Mouse (Mus musculus) MEL (cell line): ENCODE data around the gene Ski. TPM values are rescaled to one million over a fixed set of nuclear protein-coding genes. Genes with fewer than 3 reads are reported as not detected.

ENCODE experiments used
- DNase-seq: peaks from one replicate; pipeline ENCODE4 v3.0.0; 2011; ENCODE audit warnings: low read depth, low spot score
- H3K27ac ChIP-seq: 2 replicates; pipeline ENCODE4 v1.5.1; 2012; ENCODE audit warnings: low read depth, mild to moderate bottlenecking, control low read depth, low read length, moderate library complexity; ENCODE audit not compliant: control insufficient read depth
- H3K27me3 ChIP-seq, 2 experiments: fragments of 150-350 bp in 1 of 2; sonication (generic) in 1 of 2; 2 replicates each; pipeline ENCODE4 v1.6.1; 2012; ENCODE audit warnings: low read length in 2 of 2, mild to moderate bottlenecking in 2 of 2, improper control_type of control experiment in 1 of 2, moderate library complexity in 1 of 2; ENCODE audit not compliant: insufficient read depth in 2 of 2, control insufficient read depth in 1 of 2
- H3K36me3 ChIP-seq, 2 experiments: 2 replicates each; pipeline ENCODE4 v1.6.1; 2012 to 2014; ENCODE audit warnings: low read length in 2 of 2, improper control_type of control experiment in 1 of 2, inconsistent platforms in 1 of 2, mild to moderate bottlenecking in 1 of 2; ENCODE audit not compliant: insufficient read depth in 2 of 2, control insufficient read depth in 1 of 2
- H3K4me1 ChIP-seq, 2 experiments: fragments of 150-350 bp in 1 of 2; sonication (generic) in 1 of 2; 2 replicates each; pipeline ENCODE4 v1.6.1; 2012; ENCODE audit warnings: low read length in 2 of 2, improper control_type of control experiment in 1 of 2, mild to moderate bottlenecking in 1 of 2; ENCODE audit not compliant: insufficient read depth in 2 of 2, control insufficient read depth in 1 of 2
- H3K4me3 ChIP-seq, 2 experiments: fragments of 150-350 bp in 1 of 2; sonication (generic) in 1 of 2; 2 replicates each; pipeline ENCODE4 v1.5.1; 2012; ENCODE audit warnings: low read depth in 2 of 2, low read length in 2 of 2, mild to moderate bottlenecking in 2 of 2, moderate library complexity in 2 of 2, control low read depth in 1 of 2, improper control_type of control experiment in 1 of 2; ENCODE audit not compliant: control insufficient read depth in 1 of 2, insufficient read depth in 1 of 2
- H3K79me2 ChIP-seq: 2 replicates; pipeline ENCODE4 v1.6.1; 2012; ENCODE audit warnings: mild to moderate bottlenecking, low read length, moderate library complexity; ENCODE audit not compliant: control insufficient read depth, poor library complexity, insufficient read depth
- H3K9ac ChIP-seq: 2 replicates; pipeline ENCODE4 v1.6.1; 2012; ENCODE audit warnings: low read depth, mild to moderate bottlenecking, control low read depth, low read length, moderate library complexity; ENCODE audit not compliant: control insufficient read depth, poor library complexity, severe bottlenecking
- H3K9me3 ChIP-seq: fragments of 150-350 bp; sonication (generic); replicated peaks from 2 replicates; pipeline ENCODE4 v1.6.1; 2012; ENCODE audit warnings: mild to moderate bottlenecking, low read length, improper control_type of control experiment, moderate library complexity; ENCODE audit not compliant: insufficient read depth
- CTCF ChIP-seq, 3 experiments: IDR thresholded peaks in 2 of 3; conservative IDR thresholded peaks in 1 of 3; 2 replicates each; pipeline ENCODE4 v1.5.1; 2011 to 2012; ENCODE audit warnings: low read length in 3 of 3, low read depth in 2 of 3, mild to moderate bottlenecking in 2 of 3, improper control_type of control experiment in 1 of 3, inconsistent platforms in 1 of 3, mixed read lengths in 1 of 3, moderate library complexity in 1 of 3; ENCODE audit not compliant: control insufficient read depth in 1 of 3, insufficient read depth in 1 of 3, poor library complexity in 1 of 3, severe bottlenecking in 1 of 3
- E2F4 ChIP-seq: IDR thresholded peaks from 2 replicates; pipeline ENCODE4 v1.6.1; 2011; ENCODE audit warnings: low read depth, low read length, improper control_type of control experiment, borderline replicate concordance
- EP300 ChIP-seq, 2 experiments: IDR thresholded peaks; 2 replicates each; pipeline ENCODE4 v1.6.1; 2011; ENCODE audit warnings: improper control_type of control experiment in 2 of 2, low read length in 2 of 2, low read depth in 1 of 2, mild to moderate bottlenecking in 1 of 2
- ETS1 ChIP-seq: IDR thresholded peaks from 2 replicates; pipeline ENCODE4 v1.6.1; 2012; ENCODE audit warnings: low read depth, mild to moderate bottlenecking, inconsistent platforms, low read length, improper control_type of control experiment, moderate library complexity
- GATA1 ChIP-seq: IDR thresholded peaks from 2 replicates; pipeline ENCODE4 v1.6.1; 2011; ENCODE audit warnings: low read depth, low read length, improper control_type of control experiment
- MAX ChIP-seq: IDR thresholded peaks from 2 replicates; pipeline ENCODE4 v1.6.1; 2011; ENCODE audit warnings: low read length, improper control_type of control experiment
- MYB ChIP-seq: IDR thresholded peaks from 2 replicates; pipeline ENCODE4 v1.6.1; 2011; ENCODE audit warnings: mild to moderate bottlenecking, low read depth, low read length, improper control_type of control experiment
- MYC ChIP-seq: IDR thresholded peaks from 2 replicates; pipeline ENCODE4 v1.6.1; 2011; ENCODE audit warnings: low read depth, mild to moderate bottlenecking, low read length, improper control_type of control experiment, moderate library complexity
- NELFE ChIP-seq: IDR thresholded peaks from 2 replicates; pipeline ENCODE4 v1.6.1; 2011; ENCODE audit warnings: low read depth, low read length, improper control_type of control experiment
- NRF1 ChIP-seq: IDR thresholded peaks from 2 replicates; pipeline ENCODE4 v1.6.1; 2014; ENCODE audit warnings: low read depth, mild to moderate bottlenecking, inconsistent platforms, low read length, improper control_type of control experiment, moderate library complexity; ENCODE audit not compliant: poor library complexity, insufficient read depth, severe bottlenecking
- TAL1 ChIP-seq: IDR thresholded peaks from 2 replicates; pipeline ENCODE4 v1.6.1; 2012; ENCODE audit warnings: mild to moderate bottlenecking, inconsistent platforms, low read length, moderate library complexity, mixed read lengths
- TCF12 ChIP-seq: IDR thresholded peaks from 2 replicates; pipeline ENCODE4 v1.6.1; 2014; ENCODE audit warnings: low read depth, mild to moderate bottlenecking, inconsistent platforms, low read length, improper control_type of control experiment, moderate library complexity
- USF1 ChIP-seq: IDR thresholded peaks from 2 replicates; pipeline ENCODE4 v1.6.1; 2014; ENCODE audit warnings: low read depth, mild to moderate bottlenecking, inconsistent platforms, low read length, improper control_type of control experiment, moderate library complexity
- USF2 ChIP-seq, 2 experiments: IDR thresholded peaks; 2 replicates each; pipeline ENCODE4 v1.6.1; 2011 to 2012; ENCODE audit warnings: improper control_type of control experiment in 2 of 2, low read length in 2 of 2, borderline replicate concordance in 1 of 2, inconsistent platforms in 1 of 2, low read depth in 1 of 2, mild to moderate bottlenecking in 1 of 2; ENCODE audit not compliant: insufficient read depth in 1 of 2
- ZC3H11A ChIP-seq: IDR thresholded peaks from 2 replicates; pipeline ENCODE4 v1.6.1; 2012; ENCODE audit warnings: low read depth, mild to moderate bottlenecking, inconsistent platforms, low read length, improper control_type of control experiment
- ZMIZ1 ChIP-seq: IDR thresholded peaks from 2 replicates; pipeline ENCODE4 v1.6.1; 2012; ENCODE audit warnings: low read depth, mild to moderate bottlenecking, inconsistent platforms, low read length, improper control_type of control experiment, moderate library complexity
- ZNF384 ChIP-seq: IDR thresholded peaks from 2 replicates; pipeline ENCODE4 v1.6.1; 2012; ENCODE audit warnings: low read depth, mild to moderate bottlenecking, inconsistent platforms, low read length, improper control_type of control experiment
- polyA plus RNA-seq, 2 experiments: library from polyadenylated mRNA; stranded (reverse) in 1 of 2; unstranded in 1 of 2; fragments of >175 nt in 1 of 2; fragments of >200 nt in 1 of 2; gene quantifications; 2 replicates each; pipeline versions ENCODE4 v1.2.1 to v1.2.4; 2012; ENCODE audit warnings: low replicate concordance in 2 of 2, low read depth in 1 of 2; ENCODE audit not compliant: insufficient read length in 2 of 2, insufficient read depth in 1 of 2, missing spikeins in 1 of 2
- total RNA-seq: library from RNA; depleted of rRNA; stranded (reverse); fragments of 300-350 nt; gene quantifications from 2 replicates; pipeline ENCODE4 v1.2.3, GENCODE M21; 2012

The Ski gene
- total and polyA plus RNA-seq, 3 experiments: 6.9 to 16.1 TPM; not detected in 1

DNA sequence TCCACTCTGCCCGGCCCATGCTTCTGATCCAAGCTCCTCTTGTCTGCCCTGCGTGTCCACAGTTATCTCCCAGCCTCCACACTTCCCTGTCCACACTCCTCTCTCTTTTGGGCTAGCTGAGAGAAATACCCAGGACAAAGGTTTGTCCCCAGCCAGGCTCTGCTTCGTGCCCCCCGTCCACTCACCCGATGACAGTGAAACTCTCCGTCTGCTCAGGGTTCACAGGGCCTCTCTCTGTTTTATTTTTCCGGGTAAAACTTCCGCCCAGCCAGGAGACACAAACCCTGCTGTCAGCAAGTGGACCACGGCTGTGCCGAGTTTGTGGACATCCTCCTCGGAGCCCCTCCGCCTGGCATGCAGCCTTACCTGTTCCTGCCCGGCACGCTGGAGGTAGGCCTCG is 94.0 kb downstream of the Ski start:
- Histone ChIP-seq H3K27ac (no peak overlapping the region), H3K4me3 (no peak overlapping the region), H3K36me3 (peaks cover 0 to 8% of the 10 kb centered on the region in 2 experiments; a peak in 2 of 4 replicates), H3K9me3 (no peaks in the 10 kb centered on the region), H3K79me2 (no peaks in the 10 kb centered on the region), H3K9ac (no peak overlapping the region), H3K27me3 (no peaks in the 10 kb centered on the region), H3K4me1 (peaks cover 5 to 17% of the 10 kb centered on the region in 2 experiments; a peak in 3 of 4 replicates)
- no peak for TF ChIP-seq EP300 (IDR thresholded peaks at IDR 0.05; ENCODE audit: low read depth in 1 of 2, low read length in 2 of 2)
- TF ChIP-seq MYB: no peak
- no peak for TF ChIP-seq TCF12
- TF ChIP-seq MYC: no peak
- no peak for TF ChIP-seq NRF1
- no peak for TF ChIP-seq ETS1
- TF ChIP-seq ZMIZ1: no peak
- TF ChIP-seq GATA1: no peak
- TF ChIP-seq USF2 (IDR thresholded peaks at IDR 0.05; ENCODE audit: borderline replicate concordance in 1 of 2, insufficient read depth in 1 of 2, low read depth in 1 of 2, low read length in 2 of 2): no peak
- no peak for DNase-seq

- Histone ChIP-seq H3K27ac (no peak overlapping the region), H3K9ac (no peak overlapping the region), H3K4me1 (peaks cover 8 to 27% of the 10 kb centered on the region in 2 experiments; a peak in 3 of 4 replicates), H3K36me3 (peaks cover 0 to 10% of the 10 kb centered on the region in 2 experiments; a peak in 2 of 4 replicates), H3K9me3 (no peaks in the 10 kb centered on the region), H3K79me2 (no peaks in the 10 kb centered on the region), H3K4me3 (no peak overlapping the region), H3K27me3 (no peaks in the 10 kb centered on the region)
- DNase-seq: no peak
- TF ChIP-seq EP300 (IDR thresholded peaks at IDR 0.05; ENCODE audit: low read depth in 1 of 2, low read length in 2 of 2) (no peak), ZNF384 (no peak), ZC3H11A (no peak), TCF12 (no peak), E2F4 (no peak), ZMIZ1 (no peak), MYB (no peak), USF1 (no peak), MAX (no peak), GATA1 (no peak), NELFE (no peak), CTCF (IDR thresholded peaks at IDR 0.05 in 2 of 3, conservative IDR thresholded peaks at IDR 0.05 in 1 of 3; ENCODE audit: control insufficient read depth in 1 of 3, insufficient read depth in 1 of 3, low read depth in 2 of 3, low read length in 3 of 3, poor library complexity in 1 of 3, severe bottlenecking in 1 of 3) (no peak), MYC (no peak), TAL1 (no peak)
Observed at GRCm38 (mm10) chr4:155126602-155127372, 95.6 kb downstream of the Ski start.
